Mouse (Mus musculus): ENCODE results near the gene Olfr65. TPM values are rescaled to one million over a fixed set of nuclear protein-coding genes. Genes with fewer than 3 reads are reported as not detected.

The Olfr65 gene
- polyA plus RNA-seq, 1 experiment from 2014 or later: not detected

- Histone ChIP-seq H3K4me3 (ENCODE audit: low read depth, low read length) (no peak within 1 kb of the TSS), H3K27me3 (replicated peaks; ENCODE audit: control insufficient read depth, insufficient read depth, low read length) (no peaks in the 10 kb centered on the region), H3K36me3 (ENCODE audit: control insufficient read depth, insufficient read depth, low read length) (no peaks in the 10 kb centered on the region), H3K9me3 (replicated peaks; ENCODE audit: control insufficient read depth, low read length) (no peaks in the 10 kb centered on the region), H3K27ac (ENCODE audit: low read depth, low read length) (no peak within 1 kb of the TSS), H3K4me1 (ENCODE audit: control insufficient read depth, insufficient read depth, low read length) (no peaks in the 10 kb centered on the region), H3K4me2 (ENCODE audit: low read length) (no peak within 1 kb of the TSS), H3K9ac (ENCODE audit: low read length) (no peak within 1 kb of the TSS)
- ATAC-seq (no peak), DNase-seq (ENCODE audit: low spot score) (no peak)
These were observed 17.1 kb upstream of the Olfr65 start, which contains the start of gene Olfr66 for GRCm38 (mm10) chr7:103886152-103886551. Olfr66 (minus strand) TSS chr7:103886252.

GRCm38 (mm10) chr7:103894385-103894784 is 8.9 kb upstream of the Olfr65 start, which contains the start of gene Olfr64:
Olfr64 (minus strand) TSS chr7:103894485.
- H3K4me3 ChIP-seq (ENCODE audit: low read depth, low read length): no peak within 1 kb of the TSS
- ATAC-seq (no peak), DNase-seq (ENCODE audit: low spot score) (no peak)
- H3K9me3 ChIP-seq (replicated peaks; ENCODE audit: control insufficient read depth, low read length): no peaks in the 10 kb centered on the region
- no peak within 1 kb of the TSS for H3K27ac ChIP-seq (ENCODE audit: low read depth, low read length)
- no peaks in the 10 kb centered on the region for H3K36me3 ChIP-seq (ENCODE audit: control insufficient read depth, insufficient read depth, low read length)
- no peak within 1 kb of the TSS for H3K4me2 ChIP-seq (ENCODE audit: low read length)
- H3K27me3 ChIP-seq (replicated peaks; ENCODE audit: control insufficient read depth, insufficient read depth, low read length): no peaks in the 10 kb centered on the region
- WGBS: 86% methylated on average over 1 of the region's 1 CpGs
- H3K4me1 ChIP-seq (ENCODE audit: control insufficient read depth, insufficient read depth, low read length): no peaks in the 10 kb centered on the region
- no peak within 1 kb of the TSS for H3K9ac ChIP-seq (ENCODE audit: low read length)

- 59% methylated on average over 3 of the region's 3 CpGs for WGBS
- Histone ChIP-seq H3K4me1 (ENCODE audit: control insufficient read depth, insufficient read depth, low read length) (no peaks in the 10 kb centered on the region), H3K27me3 (replicated peaks; ENCODE audit: control insufficient read depth, insufficient read depth, low read length) (no peaks in the 10 kb centered on the region)
These were observed 6.8 kb downstream of the Olfr65 start for GRCm38 (mm10) chr7:103910047-103910446.

GRCm38 (mm10) chr7:103912969-103913511 is 9.8 kb downstream of the Olfr65 start:
- 44% methylated on average over 8 of the region's 8 CpGs for WGBS
- no peak for DNase-seq (ENCODE audit: low spot score)
- Histone ChIP-seq H3K9ac (ENCODE audit: low read length) (no peak overlapping the region), H3K27ac (ENCODE audit: low read depth, low read length) (no peak overlapping the region), H3K9me3 (replicated peaks; ENCODE audit: control insufficient read depth, low read length) (no peaks in the 10 kb centered on the region), H3K27me3 (replicated peaks; ENCODE audit: control insufficient read depth, insufficient read depth, low read length) (no peaks in the 10 kb centered on the region), H3K4me2 (ENCODE audit: low read length) (no peak overlapping the region), H3K4me3 (ENCODE audit: low read depth, low read length) (no peak overlapping the region), H3K4me1 (ENCODE audit: control insufficient read depth, insufficient read depth, low read length) (no peaks in the 10 kb centered on the region), H3K36me3 (ENCODE audit: control insufficient read depth, insufficient read depth, low read length) (no peaks in the 10 kb centered on the region)
- no peak for ATAC-seq

More at GRCm38 (mm10) chr7:103910047-103910446, 6.8 kb downstream of the Olfr65 start:
- no peak overlapping the region for H3K4me2 ChIP-seq (ENCODE audit: low read length)
- DNase-seq (ENCODE audit: low spot score): no peak
- H3K36me3 ChIP-seq (ENCODE audit: control insufficient read depth, insufficient read depth, low read length): no peaks in the 10 kb centered on the region
- no peak overlapping the region for H3K4me3 ChIP-seq (ENCODE audit: low read depth, low read length)
- H3K9ac ChIP-seq (ENCODE audit: low read length): no peak overlapping the region
- no peak overlapping the region for H3K27ac ChIP-seq (ENCODE audit: low read depth, low read length)
- no peak for ATAC-seq
- H3K9me3 ChIP-seq (replicated peaks; ENCODE audit: control insufficient read depth, low read length): no peaks in the 10 kb centered on the region

- no peak for DNase-seq (ENCODE audit: low spot score)
- Histone ChIP-seq H3K4me1 (ENCODE audit: control insufficient read depth, insufficient read depth, low read length) (no peaks in the 10 kb centered on the region), H3K9ac (ENCODE audit: low read length) (no peak overlapping the region), H3K36me3 (ENCODE audit: control insufficient read depth, insufficient read depth, low read length) (no peaks in the 10 kb centered on the region), H3K4me2 (ENCODE audit: low read length) (no peak overlapping the region), H3K27me3 (replicated peaks; ENCODE audit: control insufficient read depth, insufficient read depth, low read length) (no peaks in the 10 kb centered on the region), H3K4me3 (ENCODE audit: low read depth, low read length) (no peak overlapping the region), H3K9me3 (replicated peaks; ENCODE audit: control insufficient read depth, low read length) (no peaks in the 10 kb centered on the region), H3K27ac (ENCODE audit: low read depth, low read length) (no peak overlapping the region)
- ATAC-seq: no peak
These were observed 12.1 kb downstream of the Olfr65 start for GRCm38 (mm10) chr7:103915338-103915737.

- Histone ChIP-seq H3K4me3 (ENCODE audit: low read depth, low read length) (no peak within 1 kb of the TSS), H3K36me3 (ENCODE audit: control insufficient read depth, insufficient read depth, low read length) (no peaks in the 10 kb centered on the region), H3K4me1 (ENCODE audit: control insufficient read depth, insufficient read depth, low read length) (no peaks in the 10 kb centered on the region), H3K9me3 (replicated peaks; ENCODE audit: control insufficient read depth, low read length) (no peaks in the 10 kb centered on the region), H3K4me2 (ENCODE audit: low read length) (no peak within 1 kb of the TSS), H3K27me3 (replicated peaks; ENCODE audit: control insufficient read depth, insufficient read depth, low read length) (no peaks in the 10 kb centered on the region), H3K9ac (ENCODE audit: low read length) (no peak within 1 kb of the TSS), H3K27ac (ENCODE audit: low read depth, low read length) (no peak within 1 kb of the TSS)
- DNase-seq (ENCODE audit: low spot score) (no peak), ATAC-seq (no peak)
These were observed 25.2 kb downstream of the Olfr65 start, which contains the start of gene Olfr631 for GRCm38 (mm10) chr7:103928525-103928924. Olfr631 (plus strand) TSS chr7:103928825.

GRCm38 (mm10) chr7:103934264-103934663 is 31.0 kb downstream of the Olfr65 start, which contains the start of gene Olfr632:
Olfr632 (plus strand) TSS chr7:103934347.
- Histone ChIP-seq H3K9ac (ENCODE audit: low read length) (no peak within 1 kb of the TSS), H3K27me3 (replicated peaks; ENCODE audit: control insufficient read depth, insufficient read depth, low read length) (no peaks in the 10 kb centered on the region), H3K4me2 (ENCODE audit: low read length) (no peak within 1 kb of the TSS), H3K9me3 (replicated peaks; ENCODE audit: control insufficient read depth, low read length) (no peaks in the 10 kb centered on the region), H3K4me1 (ENCODE audit: control insufficient read depth, insufficient read depth, low read length) (no peaks in the 10 kb centered on the region), H3K4me3 (ENCODE audit: low read depth, low read length) (no peak within 1 kb of the TSS), H3K27ac (ENCODE audit: low read depth, low read length) (no peak within 1 kb of the TSS), H3K36me3 (ENCODE audit: control insufficient read depth, insufficient read depth, low read length) (no peaks in the 10 kb centered on the region)
- ATAC-seq: no peak
- no peak for DNase-seq (ENCODE audit: low spot score)
- WGBS: 89% methylated on average over 2 of the region's 2 CpGs

- Histone ChIP-seq H3K27me3 (replicated peaks; ENCODE audit: control insufficient read depth, insufficient read depth, low read length) (no peaks in the 10 kb centered on the region), H3K36me3 (ENCODE audit: control insufficient read depth, insufficient read depth, low read length) (no peaks in the 10 kb centered on the region), H3K27ac (ENCODE audit: low read depth, low read length) (no peak overlapping the region), H3K4me2 (ENCODE audit: low read length) (no peak overlapping the region), H3K9me3 (replicated peaks; ENCODE audit: control insufficient read depth, low read length) (no peaks in the 10 kb centered on the region), H3K4me3 (ENCODE audit: low read depth, low read length) (no peak overlapping the region), H3K4me1 (ENCODE audit: control insufficient read depth, insufficient read depth, low read length) (no peaks in the 10 kb centered on the region), H3K9ac (ENCODE audit: low read length) (no peak overlapping the region)
- no peak for ATAC-seq
- peak; percentile 56 for DNase-seq (ENCODE audit: low spot score)
- WGBS: 25% methylated on average over 2 of the region's 2 CpGs
These were observed 39.4 kb downstream of the Olfr65 start for GRCm38 (mm10) chr7:103942730-103943129.

- no peak for ATAC-seq
- H3K4me2 ChIP-seq (ENCODE audit: low read length): no peak within 1 kb of the TSS
- no peak for DNase-seq (ENCODE audit: low spot score)
- H3K4me3 ChIP-seq (ENCODE audit: low read depth, low read length): no peak within 1 kb of the TSS
- no peak within 1 kb of the TSS for H3K27ac ChIP-seq (ENCODE audit: low read depth, low read length)
- no peak within 1 kb of the TSS for H3K9ac ChIP-seq (ENCODE audit: low read length)
- H3K27me3 ChIP-seq (replicated peaks; ENCODE audit: control insufficient read depth, insufficient read depth, low read length): no peaks in the 10 kb centered on the region
- H3K36me3 ChIP-seq (ENCODE audit: control insufficient read depth, insufficient read depth, low read length): no peaks in the 10 kb centered on the region
- H3K9me3 ChIP-seq (replicated peaks; ENCODE audit: control insufficient read depth, low read length): no peaks in the 10 kb centered on the region
- H3K4me1 ChIP-seq (ENCODE audit: control insufficient read depth, insufficient read depth, low read length): no peaks in the 10 kb centered on the region
These were observed 40.9 kb downstream of the Olfr65 start, which contains the start of gene Olfr633 for GRCm38 (mm10) chr7:103944137-103944536. Olfr633 (plus strand) TSS chr7:103944437.

Data from forebrain, embryonic 14.5 days (tissue).